Mouse (Mus musculus) testis, adult 2 months (tissue): ENCODE results near the gene Tmem104. TPM values are rescaled to one million over a fixed set of nuclear protein-coding genes. Genes with fewer than 3 reads are reported as not detected.

Experiments
- H3K27ac ChIP-seq: fragments of 200-500 bp; 2 replicates; pipeline ENCODE4 v1.5.1; 2012; ENCODE audit warnings: low read depth, low read length; ENCODE audit not compliant: control insufficient read depth, insufficient read depth
- H3K27me3 ChIP-seq: fragments of 200-500 bp; 2 replicates; pipeline ENCODE4 v1.6.1; 2012; ENCODE audit warnings: mild to moderate bottlenecking, low read length, moderate library complexity; ENCODE audit not compliant: control insufficient read depth, insufficient read depth
- H3K36me3 ChIP-seq: fragments of 200-500 bp; 2 replicates; pipeline ENCODE4 v1.6.1; 2012; ENCODE audit warnings: mild to moderate bottlenecking, low read length; ENCODE audit not compliant: control insufficient read depth, insufficient read depth
- H3K4me1 ChIP-seq: fragments of 200-500 bp; 2 replicates; pipeline ENCODE4 v1.6.1; 2012; ENCODE audit warnings: low read length; ENCODE audit not compliant: control insufficient read depth, insufficient read depth
- H3K4me3 ChIP-seq: fragments of 200-500 bp; 2 replicates; pipeline ENCODE4 v1.5.1; 2012; ENCODE audit warnings: low read depth, mild to moderate bottlenecking, low read length, moderate library complexity, mixed read lengths; ENCODE audit not compliant: control insufficient read depth
- CTCF ChIP-seq: fragments of 200-500 bp; IDR thresholded peaks from 2 replicates; pipeline ENCODE4 v1.5.1; 2012; ENCODE audit warnings: low read depth, mild to moderate bottlenecking, inconsistent platforms, low read length, moderate library complexity; ENCODE audit not compliant: control insufficient read depth, insufficient read depth, insufficient replicate concordance
- POLR2A ChIP-seq: fragments of 200-500 bp; IDR thresholded peaks from 2 replicates; pipeline ENCODE4 v1.6.1; 2012; ENCODE audit warnings: low read depth, mild to moderate bottlenecking, inconsistent platforms, low read length, moderate library complexity; ENCODE audit not compliant: control insufficient read depth
- polyA plus RNA-seq: library from polyadenylated mRNA; depleted of rRNA; stranded (reverse); fragments of >200 nt; gene quantifications from 2 replicates; pipeline ENCODE4 v1.2.3, GENCODE M21; 2012

Gene Tmem104
- polyA plus RNA-seq, 1 experiment = 9.0 TPM

DNA sequence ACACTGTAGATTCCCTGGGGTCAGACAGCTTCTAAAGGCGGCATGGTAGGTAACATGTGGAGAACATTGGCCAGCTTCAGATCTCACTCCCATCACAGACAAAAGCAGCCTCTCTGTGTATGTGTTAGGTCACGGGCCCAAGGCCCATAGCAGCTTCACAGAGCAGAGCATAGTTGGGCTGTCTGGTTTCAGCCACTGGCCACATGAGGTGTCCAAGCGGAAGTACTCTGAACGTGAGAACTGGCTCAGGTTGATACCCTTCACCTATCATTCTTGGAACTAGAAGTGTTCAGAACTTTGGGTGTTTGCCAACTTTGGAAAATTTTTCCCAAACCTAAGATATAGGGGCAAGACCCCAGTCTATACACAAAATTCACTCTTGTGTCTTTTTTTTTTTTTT is 17.9 kb upstream of the Tmem104 start:
- no peak overlapping the region for H3K27ac ChIP-seq
- no peak overlapping the region for H3K4me3 ChIP-seq
- peaks cover 2% of the 10 kb centered on the region for H3K27me3 ChIP-seq
- no peaks in the 10 kb centered on the region for H3K36me3 ChIP-seq
- peaks cover 9% of the 10 kb centered on the region for H3K4me1 ChIP-seq
- TF ChIP-seq CTCF = no peak
- TF ChIP-seq POLR2A = no peak

DNA sequence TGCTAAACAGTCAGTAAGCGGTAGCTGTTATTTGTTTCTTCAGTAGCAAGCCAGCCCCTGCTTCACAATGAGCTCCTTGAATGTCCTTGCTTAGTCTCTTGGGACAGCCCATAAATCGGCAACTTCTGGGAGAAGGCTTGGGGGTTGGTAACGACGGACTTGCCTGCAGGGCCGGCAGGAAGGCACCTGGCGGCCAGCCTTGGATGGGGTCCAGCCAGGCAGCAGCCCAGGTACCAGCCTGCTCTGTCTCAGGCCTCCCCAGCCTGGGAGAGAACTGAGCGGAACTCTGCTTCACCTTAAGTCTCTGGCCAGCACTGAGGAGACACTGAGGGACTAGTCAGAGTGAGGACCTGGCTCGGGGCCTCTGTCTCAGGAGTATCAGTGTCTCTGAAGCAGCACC is 16.2 kb upstream of the Tmem104 start:
- Histone ChIP-seq H3K27me3 (no peaks in the 10 kb centered on the region), H3K4me3 (no peak overlapping the region), H3K36me3 (no peaks in the 10 kb centered on the region), H3K27ac (no peak overlapping the region), H3K4me1 (peaks cover 2% of the 10 kb centered on the region; the same call in 1 of the 2 replicates)
- TF ChIP-seq POLR2A (no peak), CTCF (no peak)

DNA sequence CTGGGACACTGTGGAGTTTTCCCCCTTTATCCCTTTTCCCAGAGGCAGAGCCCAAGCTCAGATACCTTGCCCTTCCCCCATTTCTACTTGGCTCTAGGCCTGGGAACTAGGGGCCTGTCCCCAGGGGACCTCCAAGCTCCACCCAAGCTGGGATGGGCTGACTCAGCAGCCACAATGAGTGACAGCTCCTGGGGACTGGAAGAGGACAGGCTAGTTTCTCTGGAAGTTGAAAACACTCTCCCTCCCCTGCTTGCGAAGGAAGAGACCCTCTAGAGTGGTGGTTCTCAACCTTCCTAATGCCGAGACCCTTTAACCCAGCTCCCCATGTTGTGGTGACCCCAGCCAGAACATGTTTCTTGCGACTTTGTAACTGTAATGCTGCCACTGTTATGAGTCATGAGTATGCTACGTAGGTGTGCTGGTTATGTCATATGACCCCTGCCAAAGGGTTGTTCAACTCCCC is 14.4 kb upstream of the Tmem104 start:
- H3K27me3 ChIP-seq = no peaks in the 10 kb centered on the region
- H3K27ac ChIP-seq = no peak overlapping the region
- H3K4me3 ChIP-seq = no peak overlapping the region
- no peak for TF ChIP-seq POLR2A
- TF ChIP-seq CTCF = no peak
- peaks cover 4% of the 10 kb centered on the region; the same call in 1 of the 2 replicates for H3K4me1 ChIP-seq
- H3K36me3 ChIP-seq = no peaks in the 10 kb centered on the region

DNA sequence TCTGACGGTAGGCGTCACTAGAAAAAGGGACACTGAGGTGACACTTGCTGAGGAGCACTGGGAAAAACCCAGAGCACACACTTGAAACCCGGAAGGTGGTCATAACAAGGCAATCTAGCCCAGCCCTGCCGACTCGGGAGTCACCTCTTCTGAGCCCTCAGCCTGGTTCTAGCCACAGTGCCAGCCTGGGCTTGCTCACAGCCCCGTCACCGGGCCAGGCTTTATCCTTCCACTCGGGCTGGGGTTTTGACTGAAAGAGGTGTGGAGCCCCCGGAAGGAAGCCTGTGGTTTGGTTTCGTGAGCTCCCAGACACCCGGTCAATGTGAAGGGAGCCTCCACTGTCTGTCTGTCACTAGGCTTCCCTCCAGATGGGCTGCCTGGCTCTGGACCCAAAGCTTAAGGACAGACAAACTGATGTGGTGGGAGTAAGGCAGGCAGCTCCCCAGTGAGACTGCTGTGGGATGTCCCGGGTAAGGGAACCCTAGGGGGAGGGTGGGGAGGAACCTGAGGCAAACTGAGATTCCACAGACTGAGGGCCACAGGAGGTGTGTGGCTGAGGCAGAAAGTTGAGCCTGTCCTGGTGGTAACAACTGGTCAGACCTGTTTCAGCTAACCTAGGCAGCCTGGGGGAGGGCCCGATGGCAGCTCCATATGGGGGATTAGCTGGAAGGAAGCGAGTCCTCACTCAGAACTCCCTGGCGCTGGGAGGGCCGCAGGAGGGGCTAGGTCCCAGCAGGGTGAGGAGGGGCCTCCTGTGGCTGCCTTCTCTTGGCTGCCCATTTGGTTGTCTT is 13.5 kb upstream of the Tmem104 start:
- no peak overlapping the region for H3K4me3 ChIP-seq
- TF ChIP-seq POLR2A (no peak), CTCF (no peak)
- H3K27ac ChIP-seq = no peak overlapping the region
- H3K27me3 ChIP-seq = no peaks in the 10 kb centered on the region
- no peaks in the 10 kb centered on the region for H3K36me3 ChIP-seq
- H3K4me1 ChIP-seq = peaks cover 4% of the 10 kb centered on the region; the same call in 1 of the 2 replicates

DNA sequence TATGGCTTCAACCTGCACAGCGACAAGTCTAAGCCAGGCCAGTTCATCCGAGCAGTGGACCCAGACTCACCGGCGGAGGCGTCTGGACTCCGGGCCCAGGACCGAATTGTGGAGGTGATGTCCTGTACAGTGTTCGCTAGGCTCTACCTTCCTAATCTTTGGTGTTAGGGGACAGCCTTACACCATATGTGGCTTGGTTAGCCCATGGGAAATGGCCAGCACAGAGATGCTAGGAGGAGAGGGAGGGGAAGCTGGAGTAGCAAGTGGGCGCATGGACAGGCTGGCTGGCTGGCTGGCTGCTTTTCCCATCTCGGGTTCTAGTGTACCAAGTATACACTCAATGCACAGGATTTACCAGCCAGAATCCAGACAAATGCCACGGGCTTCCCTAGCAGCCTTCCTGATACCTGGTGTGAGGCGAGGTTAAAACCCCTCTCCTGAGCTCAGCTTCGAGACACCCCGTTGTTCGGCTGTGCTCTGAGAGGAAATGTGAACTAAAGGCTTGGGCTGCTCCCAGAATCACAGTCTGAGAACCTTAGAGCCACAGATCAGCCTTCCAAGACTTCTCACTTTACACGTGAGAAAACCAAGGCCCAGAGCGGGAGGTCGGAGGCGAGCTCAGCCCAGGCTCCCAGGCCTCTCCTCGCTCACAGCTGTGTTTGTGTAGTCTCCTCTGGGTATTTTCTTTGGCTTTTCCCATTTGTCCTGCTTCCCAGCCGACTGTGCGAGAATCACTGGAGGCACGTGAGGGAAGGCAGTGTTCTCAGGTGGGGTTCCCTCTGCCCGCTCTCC is 10.7 kb upstream of the Tmem104 start:
- TF ChIP-seq CTCF (no peak), POLR2A (no peak)
- no peaks in the 10 kb centered on the region for H3K36me3 ChIP-seq
- no peak overlapping the region for H3K27ac ChIP-seq
- no peaks in the 10 kb centered on the region for H3K27me3 ChIP-seq
- H3K4me1 ChIP-seq = peaks cover 4% of the 10 kb centered on the region; the same call in 1 of the 2 replicates
- no peak overlapping the region for H3K4me3 ChIP-seq

GRCm38 (mm10) chr11:115177559-115178195 is 9.6 kb upstream of the Tmem104 start:
- Histone ChIP-seq H3K27ac (no peak overlapping the region), H3K27me3 (no peaks in the 10 kb centered on the region), H3K36me3 (no peaks in the 10 kb centered on the region), H3K4me1 (peaks cover 4% of the 10 kb centered on the region; the same call in 1 of the 2 replicates), H3K4me3 (no peak overlapping the region)
- TF ChIP-seq CTCF (no peak), POLR2A (no peak)

DNA sequence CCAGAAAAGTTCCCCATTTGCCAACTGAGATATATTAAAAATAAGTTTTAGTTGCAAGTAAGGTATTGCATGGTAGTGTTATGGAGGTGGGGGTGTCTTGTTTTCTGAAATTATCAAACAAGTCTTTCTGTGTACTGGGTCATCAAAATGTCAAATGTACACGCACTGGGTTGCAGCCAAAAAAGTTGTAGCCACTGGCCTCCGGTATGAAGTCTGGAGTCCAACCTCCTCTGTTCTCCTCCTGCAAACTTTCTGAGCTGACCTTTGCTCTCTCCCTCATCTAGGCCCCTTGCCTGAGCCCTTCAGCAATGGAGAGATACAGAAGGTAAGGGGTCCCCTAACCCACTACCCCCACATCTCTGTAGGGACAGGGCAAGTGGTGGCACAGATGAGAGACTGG is 8.5 kb upstream of the Tmem104 start:
- peaks cover 2% of the 10 kb centered on the region; the same call in 1 of the 2 replicates for H3K4me1 ChIP-seq
- H3K36me3 ChIP-seq = no peaks in the 10 kb centered on the region; the same call in none of the 2 replicates
- H3K27ac ChIP-seq = no peak overlapping the region
- H3K27me3 ChIP-seq = no peaks in the 10 kb centered on the region
- no peak overlapping the region for H3K4me3 ChIP-seq
- no peak for TF ChIP-seq CTCF
- TF ChIP-seq POLR2A = no peak
